Mouse (Mus musculus) spleen, adult 2 months (tissue): ENCODE measurements at regions not wholly inside any gene's neighbourhood (a gene's known extent, or its start where the extent isn't known, plus 50 kb on each side); places are given as distances from the start of the nearest gene placed in this dataset.
"Not testable (repeated sequence)": the region's sequence is repeated elsewhere in the genome, so short reads cannot be mapped to it uniquely, and the experiment has no call there.

Source experiments
- DNase-seq, 2 experiments: peaks; one replicate each; pipeline versions ENCODE4 v3.0.0 to v3.0.0-alpha.2; 2012 to 2021; ENCODE audit warnings: low spot score in 2 of 2, low read depth in 1 of 2
- H3K27ac ChIP-seq: fragments of 200-500 bp; 2 replicates; pipeline ENCODE4 v1.5.1; 2012; ENCODE audit warnings: low read length, inconsistent platforms; ENCODE audit not compliant: insufficient read depth
- H3K27me3 ChIP-seq: fragments of 200-500 bp; 2 replicates; pipeline ENCODE4 v1.6.1; 2012; ENCODE audit warnings: mild to moderate bottlenecking, moderate library complexity, low read length, inconsistent platforms; ENCODE audit not compliant: control insufficient read depth, insufficient read depth
- H3K36me3 ChIP-seq: fragments of 200-500 bp; 2 replicates; pipeline ENCODE4 v1.6.1; 2012; ENCODE audit warnings: mild to moderate bottlenecking, low read length, inconsistent platforms; ENCODE audit not compliant: control insufficient read depth, insufficient read depth
- H3K4me1 ChIP-seq: fragments of 200-500 bp; 2 replicates; pipeline ENCODE4 v1.6.1; 2011; ENCODE audit warnings: inconsistent platforms; ENCODE audit not compliant: control insufficient read depth, insufficient read depth, insufficient read length
- H3K4me3 ChIP-seq: fragments of 200-500 bp; 2 replicates; pipeline ENCODE4 v1.5.1; 2011; ENCODE audit warnings: mild to moderate bottlenecking, inconsistent platforms; ENCODE audit not compliant: insufficient read depth, insufficient read length; ENCODE audit errors: extremely low read depth
- CTCF ChIP-seq: fragments of 200-500 bp; IDR thresholded peaks from 2 replicates; pipeline ENCODE4 v1.5.1; 2011; ENCODE audit warnings: mild to moderate bottlenecking, inconsistent platforms; ENCODE audit not compliant: insufficient read depth, insufficient read length, insufficient replicate concordance; ENCODE audit errors: extremely low read depth
- POLR2A ChIP-seq: fragments of 200-500 bp; IDR thresholded peaks from 2 replicates; pipeline ENCODE4 v1.6.1; 2011; ENCODE audit warnings: low read depth, low read length, inconsistent platforms
- WGBS: fragments of 180-500 bp; shearing (Covaris S2); methylation state at CpG from one replicate; pipeline ENCODE4 v1.1.7; 2018; 5-methylcytosine and 5-hydroxymethylcytosine counted together

DNA sequence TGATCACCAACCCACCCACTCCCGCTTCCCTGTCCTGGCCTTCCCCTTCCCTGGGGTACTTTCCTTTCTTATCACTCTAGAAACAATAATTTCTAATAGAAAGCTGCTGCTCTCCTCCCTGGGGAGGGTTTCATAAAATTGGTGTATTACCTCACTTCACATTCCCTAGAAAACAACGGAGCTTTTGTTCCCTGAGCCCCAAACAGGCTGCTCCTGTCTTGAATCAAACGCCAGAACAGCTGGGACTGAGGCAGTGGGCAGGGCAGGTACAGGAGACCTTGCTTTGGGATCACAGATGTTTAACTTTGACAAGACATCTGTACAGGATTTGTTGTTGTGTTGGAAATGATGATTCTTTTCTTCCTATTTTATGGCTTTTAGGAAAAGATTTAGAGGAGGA is 192.8 kb upstream of the Col8a1 start:
- TF ChIP-seq POLR2A, result no peak
- no peak for TF ChIP-seq CTCF
- DNase-seq, result no peak
- Histone ChIP-seq H3K4me1 (no peaks in the 10 kb centered on the region), H3K27me3 (no peaks in the 10 kb centered on the region), H3K36me3 (no peaks in the 10 kb centered on the region), H3K27ac (no peak overlapping the region), H3K4me3 (no peak overlapping the region)
- 71% methylated on average over 3 of the region's 3 CpGs for WGBS

DNA sequence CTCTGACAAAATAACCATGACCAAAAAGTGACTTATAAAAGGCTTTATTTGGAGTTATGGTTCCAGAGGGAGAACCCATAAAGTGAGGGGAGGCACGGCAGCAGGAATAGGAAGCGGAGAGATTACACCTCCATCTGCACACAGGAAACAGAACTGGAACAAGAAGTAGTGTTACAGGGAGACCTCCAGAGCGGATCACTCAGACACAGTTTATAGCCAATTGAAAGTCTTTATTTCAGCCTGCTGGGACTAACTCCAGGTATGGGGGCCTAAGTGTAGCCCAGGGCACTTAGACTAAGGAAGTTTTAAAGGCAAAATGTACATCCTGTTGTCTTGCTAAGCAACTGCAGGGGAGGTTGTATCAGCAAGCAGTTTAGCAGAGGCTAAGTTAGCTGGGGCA is 195.1 kb upstream of the Col8a1 start:
- Histone ChIP-seq H3K27ac (no peak overlapping the region), H3K36me3 (no peaks in the 10 kb centered on the region), H3K4me3 (no peak overlapping the region), H3K27me3 (no peaks in the 10 kb centered on the region), H3K4me1 (no peaks in the 10 kb centered on the region)
- WGBS, result 83% methylated on average over 3 of the region's 3 CpGs
- DNase-seq, result no peak
- TF ChIP-seq POLR2A (no peak), CTCF (no peak)

DNA sequence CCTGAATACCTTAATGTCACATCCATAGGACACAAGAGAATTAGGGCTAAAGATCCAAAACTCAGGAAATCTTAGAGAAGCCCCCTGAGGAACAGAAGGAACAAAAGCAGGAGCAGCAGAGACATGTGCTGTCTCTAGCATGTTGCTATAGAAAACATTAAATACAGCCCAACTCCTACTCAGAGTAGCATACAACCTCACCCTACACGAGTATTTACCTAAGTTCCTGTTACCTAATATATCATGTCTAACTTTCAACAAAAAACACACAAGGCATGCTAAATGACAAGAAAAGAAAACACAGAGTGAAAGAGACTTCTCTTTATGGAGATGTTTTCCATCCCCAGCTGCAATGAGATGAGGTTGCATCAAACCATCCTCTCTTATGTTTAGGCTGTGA is 216.4 kb upstream of the Col8a1 start:
- H3K36me3 ChIP-seq, result no peaks in the 10 kb centered on the region
- WGBS, result 58% methylated on average over 1 of the region's 1 CpGs
- no peak for DNase-seq
- TF ChIP-seq CTCF, result no peak
- TF ChIP-seq POLR2A, result no peak
- no peak overlapping the region for H3K27ac ChIP-seq
- no peaks in the 10 kb centered on the region for H3K27me3 ChIP-seq
- H3K4me1 ChIP-seq, result no peaks in the 10 kb centered on the region
- no peak overlapping the region for H3K4me3 ChIP-seq

DNA sequence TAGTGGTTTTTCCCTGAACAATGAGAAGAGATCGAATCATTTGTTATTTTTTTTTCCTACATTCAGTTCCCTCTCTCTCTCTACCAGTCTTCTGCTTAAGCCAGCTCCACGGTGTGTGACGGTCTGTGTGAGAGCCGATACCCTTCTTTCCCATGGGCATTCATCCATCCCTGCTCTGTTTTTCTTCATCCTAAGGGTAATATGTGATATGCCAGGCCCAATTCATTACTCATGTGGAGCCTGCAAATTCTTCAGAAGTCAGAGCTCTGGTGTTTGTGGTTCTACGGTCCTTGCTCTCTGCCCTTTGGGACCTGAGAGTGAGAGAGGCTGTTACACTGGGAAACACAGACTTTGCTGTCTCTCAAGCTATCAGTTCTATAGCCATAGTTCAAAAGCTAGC is 229.6 kb upstream of the Col8a1 start:
- H3K4me3 ChIP-seq, result no peak overlapping the region
- no peaks in the 10 kb centered on the region for H3K27me3 ChIP-seq
- TF ChIP-seq POLR2A, result no peak
- no peak for TF ChIP-seq CTCF
- H3K4me1 ChIP-seq, result no peaks in the 10 kb centered on the region
- H3K36me3 ChIP-seq, result no peaks in the 10 kb centered on the region
- DNase-seq, result no peak
- 89% methylated on average over 5 of the region's 5 CpGs for WGBS
- H3K27ac ChIP-seq, result no peak overlapping the region

DNA sequence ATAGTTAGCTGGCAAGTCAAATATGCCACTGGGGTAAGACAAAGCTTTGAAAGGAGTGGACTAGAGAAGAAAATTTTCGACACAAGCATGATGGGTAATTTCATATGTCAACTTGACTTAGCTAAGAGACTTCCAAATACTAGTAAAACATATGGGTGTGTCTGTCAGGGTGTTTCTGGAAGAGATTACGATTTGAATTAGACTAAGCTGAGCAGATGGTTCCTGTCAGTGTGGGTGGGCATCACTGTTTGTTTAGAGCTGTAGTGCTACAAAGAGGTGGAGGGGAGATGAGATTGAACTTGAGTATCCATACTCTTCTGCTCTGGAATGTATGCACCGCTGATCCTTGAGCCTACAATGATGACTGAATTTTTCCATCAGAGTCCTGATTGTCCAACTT is 251.2 kb upstream of the Col8a1 start:
- WGBS, result 81% methylated on average over 3 of the region's 3 CpGs
- DNase-seq, result no peak
- TF ChIP-seq CTCF (no peak), POLR2A (no peak)
- Histone ChIP-seq H3K4me1 (no peaks in the 10 kb centered on the region), H3K36me3 (no peaks in the 10 kb centered on the region), H3K27me3 (no peaks in the 10 kb centered on the region), H3K4me3 (no peak overlapping the region), H3K27ac (no peak overlapping the region)

DNA sequence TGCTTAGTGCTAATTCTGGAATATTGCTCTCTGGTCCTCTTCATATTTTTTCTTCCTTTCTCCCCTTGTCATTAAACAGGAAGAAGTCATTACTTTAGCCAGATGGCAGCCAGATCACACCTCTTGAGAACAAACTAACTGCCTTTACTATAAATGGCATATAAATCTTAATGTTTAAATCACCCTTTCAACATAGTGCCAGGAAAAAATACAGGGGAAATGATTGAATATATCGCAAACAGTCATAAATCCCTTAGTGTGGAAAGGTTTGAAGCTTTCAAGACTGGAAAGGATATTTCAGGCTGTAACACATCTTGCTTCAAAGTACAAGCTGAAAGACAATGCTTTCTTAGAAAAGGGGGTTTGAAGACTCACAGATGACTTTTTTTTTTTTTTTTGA is 259.0 kb upstream of the Col8a1 start:
- no peak overlapping the region for H3K27ac ChIP-seq
- no peak for TF ChIP-seq CTCF
- TF ChIP-seq POLR2A, result no peak
- H3K36me3 ChIP-seq, result no peaks in the 10 kb centered on the region
- H3K4me3 ChIP-seq, result no peak overlapping the region
- H3K4me1 ChIP-seq, result no peaks in the 10 kb centered on the region
- 56% methylated on average over 1 of the region's 1 CpGs for WGBS
- no peaks in the 10 kb centered on the region for H3K27me3 ChIP-seq
- DNase-seq, result no peak

DNA sequence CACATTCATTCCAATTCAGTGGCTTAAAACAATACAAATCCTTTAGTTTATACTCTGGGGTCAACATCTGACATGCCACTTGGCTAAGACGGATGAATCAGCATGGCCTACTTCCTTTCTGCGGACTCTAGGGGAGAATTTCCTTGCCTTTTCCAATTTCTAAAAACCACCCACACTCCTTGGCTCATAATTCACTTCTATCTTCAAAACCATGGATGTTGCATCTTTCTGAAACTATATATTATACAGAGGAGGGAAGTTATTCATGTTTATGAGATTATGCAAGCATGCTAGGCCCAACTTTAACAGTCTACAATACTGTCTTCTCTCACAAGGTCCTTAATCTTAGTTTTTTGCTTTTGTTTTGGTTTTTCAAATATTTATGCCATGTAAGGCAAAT is 273.0 kb upstream of the Col8a1 start:
- no peak overlapping the region for H3K4me3 ChIP-seq
- 89% methylated on average over 2 of the region's 2 CpGs for WGBS
- DNase-seq, result no peak
- TF ChIP-seq POLR2A (no peak), CTCF (no peak)
- H3K36me3 ChIP-seq, result no peaks in the 10 kb centered on the region
- H3K4me1 ChIP-seq, result no peaks in the 10 kb centered on the region
- H3K27me3 ChIP-seq, result no peaks in the 10 kb centered on the region
- no peak overlapping the region for H3K27ac ChIP-seq

DNA sequence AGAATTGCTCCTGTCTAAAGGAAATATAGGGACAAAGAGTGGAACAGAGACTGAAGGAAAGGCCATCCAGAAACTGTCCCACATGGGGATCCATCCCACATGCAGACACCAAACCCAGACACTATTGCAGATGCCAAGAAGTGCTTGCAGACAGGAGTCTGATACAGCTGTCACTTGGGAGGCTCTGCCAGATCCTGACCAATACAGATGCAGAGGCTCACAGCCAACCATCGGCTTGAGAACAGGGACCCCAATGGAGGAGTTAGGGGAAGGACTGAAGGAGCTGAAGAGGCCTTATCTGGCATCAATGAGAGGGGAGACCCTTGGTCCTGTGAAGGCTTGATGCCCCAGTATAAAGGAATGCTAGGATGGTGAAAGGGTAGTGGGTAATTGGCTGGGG is 274.0 kb upstream of the Col8a1 start:
- 83% methylated on average over 1 of the region's 1 CpGs for WGBS
- H3K4me1 ChIP-seq, H3K4me3 ChIP-seq, H3K36me3 ChIP-seq, DNase-seq, H3K27me3 ChIP-seq, H3K27ac ChIP-seq: not testable (repeated sequence)
